Mouse (Mus musculus) midbrain, embryonic 10.5 days (tissue): Measurements from ENCODE around the gene Slc22a23. TPM values are rescaled to one million over a fixed set of nuclear protein-coding genes. Genes with fewer than 3 reads are reported as not detected.
A peak's percentile ranks its signal among the peaks of the same experiment; 100 is the strongest.

ENCODE experiments used
- DNase-seq: peaks from one replicate; pipeline ENCODE4 v3.0.0-alpha.2; 2017; ENCODE audit warnings: low spot score
- H3K27ac ChIP-seq: fragments of 300-500 bp; sonication (generic); replicated peaks from 2 replicates; pipeline ENCODE4 v1.5.1; 2016; ENCODE audit warnings: mild to moderate bottlenecking
- H3K27me3 ChIP-seq: fragments of 300-500 bp; sonication (generic); 2 replicates; pipeline ENCODE4 v1.6.1; 2016; ENCODE audit warnings: low read depth, mild to moderate bottlenecking; ENCODE audit not compliant: poor library complexity, severe bottlenecking
- H3K36me3 ChIP-seq: fragments of 300-500 bp; sonication (generic); 2 replicates; pipeline ENCODE4 v1.6.1; 2016; ENCODE audit warnings: mild to moderate bottlenecking, moderate library complexity
- H3K4me1 ChIP-seq: fragments of 300-500 bp; sonication (generic); 2 replicates; pipeline ENCODE4 v1.6.1; 2016
- H3K4me3 ChIP-seq: fragments of 300-500 bp; sonication (generic); 2 replicates; pipeline ENCODE4 v1.5.1; 2016; ENCODE audit warnings: mild to moderate bottlenecking, moderate library complexity
- H3K9me3 ChIP-seq: fragments of 300-500 bp; sonication (generic); replicated peaks from 2 replicates; pipeline ENCODE4 v1.6.1; 2016; ENCODE audit warnings: mild to moderate bottlenecking
- WGBS: fragments of 180-500 bp; shearing (Covaris S2); methylation state at CpG from one replicate; pipeline ENCODE4 v1.1.7; 2016; 5-methylcytosine and 5-hydroxymethylcytosine counted together
- polyA plus RNA-seq: library from polyadenylated mRNA; unstranded; fragments of >200 nt; fragmentation: Nextera tagmentation; extraction: Ambion mirVana; gene quantifications from 2 replicates; pipeline ENCODE4 v1.2.1, GENCODE M21; 2016

Slc22a23 gene
- polyA plus RNA-seq, 1 experiment from 2014 or later: 7.9 TPM

DNA sequence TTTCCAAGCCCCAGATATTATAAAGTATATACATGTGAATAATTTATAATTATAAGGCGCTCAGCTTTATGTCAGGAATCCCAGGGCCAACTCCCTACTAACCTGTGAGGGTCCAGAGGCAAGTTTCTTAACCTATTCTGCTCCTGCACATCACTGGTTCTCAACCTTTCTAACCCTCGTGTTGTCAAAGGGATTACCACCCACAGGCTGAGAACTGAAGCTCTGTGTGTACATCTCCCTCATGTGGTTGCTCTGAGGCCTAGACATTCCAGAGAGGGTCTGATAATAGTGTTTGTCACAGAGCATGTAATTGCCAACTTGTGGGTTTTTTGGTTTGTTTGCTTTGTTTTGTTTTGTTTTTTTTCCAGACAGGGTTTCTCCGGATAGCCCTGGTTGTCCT lies 198.1 kb downstream of the Slc22a23 start:
- WGBS: 59% methylated on average over 3 of the region's 3 CpGs

DNA sequence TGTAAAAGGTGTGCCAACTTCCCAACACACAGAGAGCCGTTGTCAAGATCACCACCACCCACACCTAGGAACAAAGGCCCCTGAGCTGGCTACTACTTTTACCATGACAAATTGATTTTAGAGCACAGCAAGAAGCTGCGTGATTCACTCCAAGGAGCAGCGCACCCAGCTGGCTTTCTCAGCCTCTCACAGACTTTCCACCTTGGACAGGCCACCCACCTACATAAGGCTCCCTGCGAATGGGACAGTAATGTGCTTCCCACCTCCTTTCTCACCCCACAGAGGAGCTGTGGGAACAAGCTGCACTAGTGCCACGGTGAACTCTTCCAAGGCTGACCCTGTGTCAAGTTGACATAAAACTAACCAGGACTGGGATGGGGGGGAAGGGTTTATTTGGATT lies 201.6 kb downstream of the Slc22a23 start:
- no peaks in the 10 kb centered on the region for H3K27me3 ChIP-seq
- WGBS: 52% methylated on average over 5 of the region's 5 CpGs
- no peaks in the 10 kb centered on the region for H3K36me3 ChIP-seq
- H3K9me3 ChIP-seq: no peaks in the 10 kb centered on the region
- H3K27ac ChIP-seq: peak overlapping the region; percentile 50
- peaks cover 35% of the 10 kb centered on the region for H3K4me1 ChIP-seq
- DNase-seq: no peak
- H3K4me3 ChIP-seq: no peak overlapping the region; the same call in 1 of the 2 replicates

More for the DNA sequence above, 198.1 kb downstream of the Slc22a23 start:
- DNase-seq: no peak
- Histone ChIP-seq H3K36me3 (no peaks in the 10 kb centered on the region), H3K27me3 (no peaks in the 10 kb centered on the region), H3K27ac (peak overlapping the region; percentile 97), H3K9me3 (no peaks in the 10 kb centered on the region), H3K4me1 (peaks cover 60% of the 10 kb centered on the region), H3K4me3 (no peak overlapping the region)

DNA sequence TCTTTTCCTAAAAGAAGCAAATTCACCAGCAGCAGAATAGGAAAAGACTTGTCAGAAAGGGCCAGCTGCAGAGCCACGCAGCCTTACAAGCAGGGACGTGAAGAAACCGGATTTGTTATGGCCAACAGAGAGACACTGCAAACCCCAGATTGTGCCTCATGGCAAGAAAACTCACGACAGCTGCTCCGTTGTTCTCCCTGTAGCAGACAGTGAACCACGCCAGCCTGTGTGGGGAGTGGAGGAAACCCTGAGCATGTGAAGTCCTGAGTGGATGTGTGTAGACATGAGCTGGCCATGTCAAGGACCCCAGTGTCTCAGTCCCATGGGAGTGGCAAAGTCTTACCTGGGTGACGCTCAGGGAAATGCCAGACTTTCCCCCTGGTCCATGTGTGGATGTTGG lies 208.4 kb downstream of the Slc22a23 start:
- Histone ChIP-seq H3K27ac (peak overlapping the region; percentile 99), H3K4me1 (peaks cover 51% of the 10 kb centered on the region), H3K4me3 (no peak overlapping the region), H3K27me3 (no peaks in the 10 kb centered on the region), H3K36me3 (no peaks in the 10 kb centered on the region), H3K9me3 (no peaks in the 10 kb centered on the region)
- DNase-seq: no peak
- WGBS: 86% methylated on average over 7 of the region's 7 CpGs

DNA sequence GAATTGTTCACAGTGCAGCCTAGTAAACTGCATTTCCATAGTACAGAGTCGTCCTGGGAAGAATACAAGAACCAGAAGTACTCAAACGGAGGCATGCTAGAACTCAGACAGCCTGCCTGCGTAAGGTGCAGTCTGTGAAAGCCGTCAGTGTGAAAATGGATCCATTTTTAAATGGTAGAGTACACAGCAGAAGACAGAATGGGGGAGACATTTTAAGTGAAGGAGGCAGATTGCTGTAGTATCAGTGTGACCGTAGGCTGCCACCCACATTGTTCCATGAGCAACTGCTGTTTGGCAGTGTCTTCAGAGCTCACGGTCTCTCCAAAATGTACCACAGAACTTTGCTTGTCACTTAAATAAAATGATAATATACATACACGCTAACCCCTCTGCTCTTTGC lies 210.7 kb downstream of the Slc22a23 start:
- no peak for DNase-seq
- Histone ChIP-seq H3K4me3 (peak overlapping the region; percentile 79), H3K9me3 (no peaks in the 10 kb centered on the region), H3K27me3 (no peaks in the 10 kb centered on the region), H3K27ac (peak overlapping the region; percentile 99), H3K4me1 (peaks cover 65% of the 10 kb centered on the region), H3K36me3 (0 out of 2 replicates have a peak, but pooled peaks cover under 1% of the 10 kb centered on the region)
- WGBS: 34% methylated on average over 7 of the region's 7 CpGs

DNA sequence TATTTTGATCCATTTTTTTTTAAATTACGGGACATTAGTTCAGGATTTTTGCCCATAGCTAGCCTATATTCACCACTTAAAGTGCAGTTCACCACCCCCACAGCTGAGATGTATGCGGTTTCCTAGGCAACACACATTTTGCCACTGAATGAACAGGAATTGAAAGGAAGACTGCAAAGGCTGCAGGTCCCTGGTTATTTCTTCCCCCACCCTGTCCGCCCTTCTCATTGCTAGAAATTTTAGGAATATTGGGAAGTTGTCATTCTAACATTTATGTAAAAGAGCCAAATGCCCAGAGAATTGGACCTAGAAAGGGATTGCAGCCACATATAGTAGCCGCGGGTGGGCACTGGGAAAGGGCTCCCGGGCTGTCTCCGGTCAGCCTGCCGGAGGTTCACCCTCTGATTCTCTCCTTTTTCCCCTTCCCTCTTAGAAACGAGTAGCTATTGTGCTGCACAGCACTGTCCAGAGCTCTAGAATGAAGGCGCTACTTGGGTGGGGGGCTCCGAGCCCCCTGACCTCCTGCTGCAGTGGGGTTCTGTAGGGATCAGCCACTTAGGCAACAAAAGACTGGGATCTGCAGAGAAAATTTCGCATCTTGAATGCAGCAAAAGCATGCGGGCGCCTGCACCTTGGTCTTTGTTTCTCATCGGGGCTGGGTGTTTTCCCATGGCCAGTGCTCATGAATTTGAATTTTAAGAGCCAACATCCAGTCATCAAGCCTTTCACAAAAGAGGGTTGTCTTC lies 211.5 kb downstream of the Slc22a23 start:
- H3K4me1 ChIP-seq: peaks cover 71% of the 10 kb centered on the region
- H3K4me3 ChIP-seq: peak overlapping the region; percentile 79
- H3K27me3 ChIP-seq: no peaks in the 10 kb centered on the region
- peaks cover 9% of the 10 kb centered on the region for H3K36me3 ChIP-seq
- H3K27ac ChIP-seq: peak overlapping the region; percentile 99
- WGBS: 2% methylated on average over 15 of the region's 15 CpGs
- H3K9me3 ChIP-seq: no peaks in the 10 kb centered on the region
- DNase-seq: peak; percentile 86

DNA sequence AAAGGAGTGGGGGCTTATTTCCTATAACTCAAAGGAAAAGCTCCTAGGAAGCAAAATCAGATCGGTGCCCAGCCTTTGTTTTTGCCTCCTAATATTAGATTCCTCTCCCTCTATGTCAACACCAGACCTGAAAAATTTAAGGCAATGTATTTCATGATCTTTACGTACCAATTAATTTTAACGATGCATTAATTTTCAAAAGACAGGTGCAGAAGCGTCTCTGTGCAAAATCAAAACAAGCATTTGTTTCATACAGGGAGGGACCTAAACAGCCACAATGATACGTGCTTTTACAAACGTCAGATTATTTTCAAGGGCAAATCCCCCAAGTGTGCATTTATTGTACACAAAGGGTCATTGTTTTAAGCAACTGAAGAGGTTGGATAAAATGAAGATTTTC lies 212.1 kb downstream of the Slc22a23 start:
- H3K36me3 ChIP-seq: peaks cover 15% of the 10 kb centered on the region
- H3K4me1 ChIP-seq: peaks cover 77% of the 10 kb centered on the region
- H3K4me3 ChIP-seq: peak overlapping the region; percentile 79
- 13% methylated on average over 6 of the region's 6 CpGs for WGBS
- H3K27me3 ChIP-seq: no peaks in the 10 kb centered on the region
- no peak for DNase-seq
- H3K9me3 ChIP-seq: no peaks in the 10 kb centered on the region
- H3K27ac ChIP-seq: peak overlapping the region; percentile 99

DNA sequence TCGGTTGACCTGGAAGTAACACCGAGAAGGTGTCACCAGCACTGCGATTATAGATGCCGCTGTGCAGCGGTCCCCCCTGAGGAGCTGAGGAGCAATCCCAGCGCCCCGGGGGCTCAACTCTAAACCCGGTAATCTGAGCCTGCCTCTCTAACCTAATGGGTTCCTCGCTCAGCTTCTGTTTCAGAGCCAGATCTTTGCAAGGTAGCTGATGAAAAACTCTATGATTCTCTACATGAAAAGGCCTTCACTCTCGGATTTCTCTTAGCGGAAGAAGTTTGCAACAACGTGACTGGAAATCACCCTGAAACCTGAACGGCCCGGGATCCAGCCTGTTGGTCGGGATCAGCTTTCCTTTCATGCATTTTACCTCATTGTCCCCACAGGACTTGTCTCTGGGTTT lies 212.7 kb downstream of the Slc22a23 start:
- under 1% methylated on average over 15 of the region's 15 CpGs for WGBS
- H3K36me3 ChIP-seq: peaks cover 17% of the 10 kb centered on the region
- no peaks in the 10 kb centered on the region for H3K27me3 ChIP-seq
- DNase-seq: peak; percentile 55
- no peaks in the 10 kb centered on the region for H3K9me3 ChIP-seq
- peak overlapping the region; percentile 79 for H3K4me3 ChIP-seq
- peaks cover 79% of the 10 kb centered on the region for H3K4me1 ChIP-seq
- H3K27ac ChIP-seq: peak overlapping the region; percentile 99

DNA sequence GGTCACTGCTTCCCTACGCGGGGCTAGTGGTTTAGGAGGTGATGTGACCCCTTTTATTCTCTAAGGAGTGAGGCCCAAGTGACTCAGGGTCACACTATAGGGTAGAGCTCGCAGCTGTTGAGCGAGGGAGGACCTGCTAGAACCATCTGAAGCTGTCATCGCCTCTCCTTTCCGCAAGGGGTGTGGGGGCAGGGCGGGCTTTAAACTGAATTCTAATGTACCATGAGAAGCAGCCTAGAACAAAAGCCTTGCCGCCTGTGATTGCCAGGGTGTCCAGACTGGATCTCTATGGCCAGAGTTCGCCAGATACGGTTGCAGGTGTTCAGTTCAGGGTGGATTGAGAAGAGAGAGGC lies 213.3 kb downstream of the Slc22a23 start:
- Histone ChIP-seq H3K4me3 (peak overlapping the region; percentile 79), H3K4me1 (peaks cover 81% of the 10 kb centered on the region), H3K36me3 (peaks cover 24% of the 10 kb centered on the region), H3K27ac (peak overlapping the region; percentile 99), H3K9me3 (no peaks in the 10 kb centered on the region), H3K27me3 (no peaks in the 10 kb centered on the region)
- 0% methylated on average over 10 of the region's 10 CpGs for WGBS
- peak; percentile 86 for DNase-seq

DNA sequence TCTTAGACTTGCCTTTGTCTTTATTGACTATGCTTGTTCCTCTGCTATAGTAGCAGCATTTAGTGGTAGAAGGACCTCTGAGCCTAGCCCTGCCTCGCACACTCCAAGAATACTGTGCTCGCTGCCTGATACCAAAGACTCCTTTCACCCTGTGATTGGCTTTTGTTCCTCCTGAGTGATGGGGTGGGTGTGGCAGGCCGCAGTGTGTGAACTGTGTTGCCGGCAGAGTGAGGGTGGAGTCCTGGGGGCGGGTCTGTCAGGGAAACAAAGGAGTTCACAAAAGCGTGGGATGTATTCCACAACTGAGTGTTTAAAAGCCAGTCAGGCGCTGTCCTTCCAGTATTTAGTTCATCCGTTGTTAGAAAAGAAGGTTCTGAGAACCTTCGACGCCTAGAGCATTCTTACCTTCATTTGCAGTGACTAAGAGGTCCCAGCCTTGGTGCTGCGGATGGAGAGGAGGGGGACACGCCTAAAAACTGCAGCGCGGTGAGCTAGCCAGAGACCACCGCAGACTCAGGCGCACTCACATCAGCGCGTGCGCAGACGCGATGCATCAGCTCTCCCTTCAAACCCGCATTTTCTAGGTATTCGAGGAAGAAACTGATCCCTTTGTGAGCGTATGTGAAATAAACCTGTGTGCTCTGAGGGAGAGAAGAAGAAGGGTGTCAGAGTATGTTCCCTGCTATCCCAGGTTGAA lies 213.8 kb downstream of the Slc22a23 start:
- H3K9me3 ChIP-seq: no peaks in the 10 kb centered on the region
- peaks cover 80% of the 10 kb centered on the region for H3K4me1 ChIP-seq
- under 1% methylated on average over 24 of the region's 24 CpGs for WGBS
- H3K36me3 ChIP-seq: peaks cover 28% of the 10 kb centered on the region
- peak; percentile 91 for DNase-seq
- peak overlapping the region; percentile 79 for H3K4me3 ChIP-seq
- H3K27me3 ChIP-seq: no peaks in the 10 kb centered on the region
- H3K27ac ChIP-seq: peak overlapping the region; percentile 99

DNA sequence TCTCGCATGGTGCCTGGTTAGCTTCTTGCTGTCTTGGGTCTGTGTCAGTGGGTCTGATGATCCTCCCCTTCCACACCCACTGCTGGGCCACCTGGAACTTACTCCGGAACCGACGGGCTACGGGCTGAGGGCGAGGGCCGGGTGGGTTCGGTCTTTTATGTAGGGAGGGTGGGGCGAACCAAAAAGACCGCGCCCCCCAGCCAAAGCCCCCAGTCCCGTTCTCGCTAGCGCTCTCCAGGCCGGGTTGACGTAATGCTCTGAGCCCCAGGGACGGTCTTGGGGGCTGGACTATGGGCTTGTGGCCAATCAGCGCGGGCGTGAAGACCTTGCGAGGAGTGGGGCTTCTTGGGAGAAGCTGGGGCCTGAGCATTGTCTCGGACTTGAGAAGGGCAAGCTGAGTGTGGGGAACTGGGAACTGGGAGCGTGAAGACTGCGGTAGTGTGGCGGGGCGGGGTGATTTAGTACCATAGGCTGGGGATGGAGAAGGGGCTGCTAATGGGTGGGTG lies 214.7 kb downstream of the Slc22a23 start, which contains the start of gene Tubb2b:
Tubb2b (minus strand) TSS at position 241 of the 506 bp plus-strand sequence.
- H3K4me1 ChIP-seq: peaks cover 81% of the 10 kb centered on the region
- WGBS: under 1% methylated on average over 26 of the region's 26 CpGs
- no peaks in the 10 kb centered on the region for H3K27me3 ChIP-seq
- H3K9me3 ChIP-seq: no peaks in the 10 kb centered on the region
- peaks cover 36% of the 10 kb centered on the region for H3K36me3 ChIP-seq
- peak within 1 kb of the TSS; percentile 99 for H3K27ac ChIP-seq
- peak; percentile 97 for DNase-seq
- H3K4me3 ChIP-seq: peak within 1 kb of the TSS; percentile 79

DNA sequence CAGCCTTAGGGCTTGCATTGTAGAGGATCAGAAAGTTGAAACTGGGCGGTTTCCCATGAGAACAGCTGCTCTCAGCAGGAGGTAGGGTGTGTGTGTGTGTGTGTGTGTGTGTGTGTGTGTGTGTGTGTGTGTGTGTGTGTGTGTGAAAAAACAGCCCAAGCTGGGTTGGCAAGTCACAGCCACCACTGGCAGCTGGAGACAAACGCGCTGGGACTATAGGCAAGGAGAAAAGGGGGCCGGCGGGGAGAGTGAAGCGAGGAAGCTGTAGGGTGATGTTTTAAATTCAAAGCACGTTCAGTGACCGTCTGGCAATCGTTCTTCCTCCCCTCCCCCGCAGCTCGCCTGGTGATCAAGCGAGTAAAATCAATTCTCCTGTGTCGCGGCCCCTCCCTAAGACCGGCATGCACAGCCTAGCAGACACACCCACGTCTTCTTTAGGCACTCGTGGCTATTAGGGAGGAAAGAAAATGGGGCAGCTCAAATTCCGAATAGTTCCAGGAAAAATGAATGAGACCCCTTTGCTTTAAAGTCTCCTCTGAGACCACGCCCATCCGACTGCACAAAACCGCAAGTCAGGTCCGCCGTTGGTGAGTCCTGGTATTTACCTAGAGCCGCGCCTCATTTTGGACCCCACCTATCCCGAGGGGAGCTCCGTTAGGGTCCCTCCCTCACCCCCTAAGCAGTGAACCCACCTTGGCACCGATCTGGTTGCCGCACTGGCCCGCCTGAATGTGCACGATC lies 215.3 kb downstream of the Slc22a23 start:
- peak; percentile 80 for DNase-seq
- peak overlapping the region; percentile 79 for H3K4me3 ChIP-seq
- H3K4me1 ChIP-seq: peaks cover 81% of the 10 kb centered on the region
- no peaks in the 10 kb centered on the region for H3K27me3 ChIP-seq
- peak overlapping the region; percentile 99 for H3K27ac ChIP-seq
- peaks cover 42% of the 10 kb centered on the region for H3K36me3 ChIP-seq
- WGBS: 0% methylated on average over 31 of the region's 31 CpGs
- H3K9me3 ChIP-seq: no peaks in the 10 kb centered on the region
